Mouse (Mus musculus) hindbrain, embryonic 11.5 days (tissue): ENCODE measurements around the gene Zfp617. TPM values are rescaled to one million over a fixed set of nuclear protein-coding genes. Genes with fewer than 3 reads are reported as not detected.
A peak's percentile ranks its signal among the peaks of the same experiment; 100 is the strongest.
"Not testable (repeated sequence)": the region's sequence is repeated elsewhere in the genome, so short reads cannot be mapped to it uniquely, and the experiment has no call there.

ENCODE experiments used
- ATAC-seq: fragments of 200-750 bp; cut with Nextera tagmentation; 2 replicates; pipeline ENCODE4 v1.8.0; 2017; ENCODE audit warnings: mild to moderate bottlenecking, moderate TSS enrichment, moderate library complexity; ENCODE audit not compliant: low FRiP score
- DNase-seq: peaks from one replicate; pipeline ENCODE4 v3.0.0-alpha.2; 2015; ENCODE audit warnings: low spot score
- H3K27ac ChIP-seq: fragments of 300-500 bp; sonication (generic); 2 replicates; pipeline ENCODE4 v1.5.1; 2014; ENCODE audit warnings: mild to moderate bottlenecking, low read depth, low read length
- H3K27me3 ChIP-seq: fragments of 300-500 bp; sonication (generic); 2 replicates; pipeline ENCODE4 v1.6.1; 2014; ENCODE audit warnings: mild to moderate bottlenecking, low read length, moderate library complexity, mixed read lengths; ENCODE audit not compliant: control insufficient read depth, insufficient read depth
- H3K36me3 ChIP-seq: fragments of 300-500 bp; sonication (generic); 2 replicates; pipeline ENCODE4 v1.6.1; 2014; ENCODE audit warnings: mild to moderate bottlenecking, low read length, moderate library complexity, mixed read lengths; ENCODE audit not compliant: control insufficient read depth, insufficient read depth
- H3K4me1 ChIP-seq: fragments of 300-500 bp; sonication (generic); replicated peaks from 2 replicates; pipeline ENCODE4 v1.6.1; 2014; ENCODE audit warnings: low read length, mixed read lengths; ENCODE audit not compliant: control insufficient read depth, insufficient read depth
- H3K4me2 ChIP-seq: fragments of 300-500 bp; sonication (generic); replicated peaks from 2 replicates; pipeline ENCODE4 v1.6.1; 2014; ENCODE audit warnings: mild to moderate bottlenecking, low read depth, low read length
- H3K4me3 ChIP-seq: fragments of 300-500 bp; sonication (generic); 2 replicates; pipeline ENCODE4 v1.5.1; 2014; ENCODE audit warnings: low read depth, low read length
- H3K9ac ChIP-seq: fragments of 300-500 bp; sonication (generic); 2 replicates; pipeline ENCODE4 v1.6.1; 2014; ENCODE audit warnings: low read depth, low read length
- H3K9me3 ChIP-seq: fragments of 300-500 bp; sonication (generic); 2 replicates; pipeline ENCODE4 v1.6.1; 2016; ENCODE audit warnings: low read length; ENCODE audit not compliant: control insufficient read depth
- WGBS: fragments of 180-500 bp; shearing (Covaris S2); extraction: QIAGEN DNeasy Blood & Tissue Kit; methylation state at CpG from one replicate; pipeline ENCODE4 v1.1.7; 2014; 5-methylcytosine and 5-hydroxymethylcytosine counted together
- polyA plus RNA-seq: library from polyadenylated mRNA; unstranded; fragments of >200 nt; fragmentation: Nextera tagmentation; extraction: Ambion mirVana; gene quantifications from 2 replicates; pipeline ENCODE4 v1.2.1, GENCODE M21; 2014

Zfp617 gene
- 40.2 and 43.5 TPM in 2 replicates for polyA plus RNA-seq

DNA sequence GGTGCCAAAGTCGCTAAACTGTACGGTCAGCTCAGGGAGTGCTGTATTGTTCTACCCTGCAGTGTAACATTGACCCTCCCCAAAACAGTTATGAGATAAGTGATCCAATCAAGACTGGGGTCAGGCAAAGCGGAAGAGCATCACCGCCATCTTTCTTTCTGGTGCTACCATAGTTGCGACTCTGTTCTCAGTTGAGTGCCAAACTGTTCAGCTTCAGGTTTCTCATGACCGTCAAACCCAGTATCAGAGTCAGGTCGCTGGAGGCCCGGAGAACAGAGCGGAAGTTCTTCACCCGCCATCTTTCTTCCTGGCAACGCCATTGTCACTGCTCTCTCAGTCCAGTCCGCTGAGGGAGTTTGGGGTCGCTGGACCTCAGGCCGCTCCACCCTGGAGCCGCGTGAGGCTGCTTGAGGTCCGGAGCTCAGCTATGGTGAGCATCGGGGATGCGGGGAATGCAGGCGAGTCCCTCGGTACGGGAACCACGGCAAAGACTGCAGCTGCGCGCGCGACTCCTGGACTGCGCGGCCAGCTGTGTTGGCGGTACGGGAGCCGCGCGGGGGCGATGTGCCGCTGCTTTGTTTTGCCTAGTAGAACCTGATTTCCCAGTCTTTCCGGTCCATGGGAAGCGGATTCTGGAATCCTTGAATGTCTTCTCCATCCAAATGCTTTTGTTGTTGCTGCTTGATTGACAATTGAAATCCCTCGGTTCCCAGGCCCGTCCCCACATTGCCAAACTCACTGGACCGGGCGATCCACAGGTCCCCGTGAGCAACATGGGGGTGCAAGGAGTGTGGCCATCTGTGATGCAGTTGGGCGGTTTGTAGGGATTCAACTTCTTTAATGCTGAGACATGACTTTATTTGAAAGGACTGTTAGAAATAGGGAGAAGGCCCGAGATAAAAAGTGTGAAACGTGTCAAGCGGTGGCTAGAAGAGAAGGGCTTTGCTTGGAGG lies at the start of gene Zfp617, which contains the start of gene Zfp882:
Gene Zfp617 (plus strand): TSS at position 327 of the 953 bp plus-strand sequence.
Gene Zfp882 (plus strand): TSS at position 300 of the 953 bp plus-strand sequence.
- Histone ChIP-seq H3K4me3 (peak within 1 kb of the TSS; percentile 59), H3K9me3 (no peaks in the 10 kb centered on the region), H3K9ac (peak within 1 kb of the TSS; percentile 84), H3K27ac (peak within 1 kb of the TSS; percentile 97), H3K4me2 (peak within 1 kb of the TSS; percentile 50), H3K4me1 (no peaks in the 10 kb centered on the region), H3K36me3 (no peaks in the 10 kb centered on the region), H3K27me3 (no peaks in the 10 kb centered on the region)
- DNase-seq, result peak; percentile 87
- peak; percentile 96 for ATAC-seq
- WGBS, result 7% methylated on average over 47 of the region's 47 CpGs

DNA sequence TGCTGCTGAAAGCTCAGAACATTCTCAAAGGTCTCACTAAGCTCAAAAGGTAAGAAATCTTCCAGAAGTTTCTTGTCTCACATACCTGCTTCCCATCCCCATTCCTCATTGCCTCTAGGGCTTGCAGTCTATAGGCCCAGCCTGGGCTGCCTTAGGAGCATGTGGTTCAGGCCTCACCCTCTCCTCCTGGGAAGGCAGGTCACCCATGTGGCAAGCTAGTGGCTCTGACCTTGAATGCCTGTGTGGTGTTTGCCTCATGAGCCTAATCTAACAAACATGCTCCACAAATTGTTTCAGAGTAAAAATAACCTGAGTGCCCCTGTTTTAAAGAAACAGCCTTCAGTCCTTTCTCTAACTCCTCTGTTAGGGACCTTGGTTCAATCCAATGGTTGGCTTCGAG lies 46.9 kb upstream of the Zfp617 start:
- H3K27me3 ChIP-seq, DNase-seq, H3K9ac ChIP-seq, H3K27ac ChIP-seq, H3K4me1 ChIP-seq, ATAC-seq, H3K36me3 ChIP-seq, H3K4me2 ChIP-seq, H3K4me3 ChIP-seq, H3K9me3 ChIP-seq: not testable (repeated sequence)
- 75% methylated on average over 1 of the region's 1 CpGs for WGBS

DNA sequence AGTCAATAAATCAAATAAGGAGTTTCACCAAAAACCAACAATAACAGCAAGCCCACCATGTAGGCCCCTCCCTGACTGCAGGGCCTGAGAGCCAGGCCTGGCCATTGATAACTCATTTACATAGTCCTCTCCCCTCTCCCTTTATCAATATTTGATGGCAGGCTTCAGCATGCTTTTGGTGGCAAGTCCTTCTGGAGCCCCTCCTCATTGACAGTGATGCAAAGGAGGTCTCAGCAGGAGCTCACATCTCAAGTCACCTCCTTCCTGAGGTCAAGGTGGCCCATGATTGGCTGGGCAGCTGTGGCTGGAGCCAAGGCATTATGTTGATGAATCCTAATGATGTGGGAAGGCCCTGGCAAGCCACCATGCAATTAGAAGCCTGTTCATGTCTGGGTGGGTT lies 46.4 kb upstream of the Zfp617 start:
- not testable (repeated sequence) for H3K36me3 ChIP-seq, H3K27me3 ChIP-seq, H3K9ac ChIP-seq, H3K4me3 ChIP-seq, ATAC-seq, H3K9me3 ChIP-seq, H3K4me2 ChIP-seq, H3K4me1 ChIP-seq, H3K27ac ChIP-seq, DNase-seq

DNA sequence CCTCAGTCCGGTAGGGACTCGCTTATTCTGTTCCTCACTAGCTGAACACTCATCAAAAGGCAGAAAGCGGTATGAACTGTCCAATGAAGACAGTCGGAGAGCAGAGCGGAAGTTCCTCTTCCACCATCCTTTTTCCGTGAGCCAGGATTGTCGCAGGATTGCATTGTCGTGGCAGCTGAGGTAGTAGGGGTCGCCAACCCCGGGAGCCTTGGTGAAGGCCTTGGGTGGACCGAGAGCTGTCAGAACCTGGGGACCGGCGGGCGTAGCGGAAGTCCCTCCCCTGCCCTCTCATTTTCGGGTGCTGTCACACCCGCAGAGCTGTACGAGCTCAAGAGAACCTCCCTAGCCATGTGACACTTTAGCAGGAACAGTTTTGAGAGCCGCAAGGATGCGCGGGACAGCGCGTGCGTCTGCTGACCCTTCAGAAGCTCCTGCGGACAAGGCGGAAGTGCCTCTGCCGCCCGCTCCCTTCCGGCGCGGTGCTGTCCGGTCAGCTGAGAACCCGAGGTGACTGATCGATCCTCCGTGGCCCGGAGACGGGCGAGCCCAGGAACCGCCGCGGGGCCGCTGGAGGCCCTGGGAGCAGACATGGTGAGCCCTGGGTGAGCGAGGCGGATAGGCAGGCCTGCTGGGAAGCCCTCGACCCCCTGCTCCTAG lies 26.7 kb upstream of the Zfp617 start, which contains the start of gene Zfp709:
Gene Zfp709 (plus strand): TSS at position 402 of the 657 bp plus-strand sequence.
- no peaks in the 10 kb centered on the region for H3K36me3 ChIP-seq
- WGBS, result 8% methylated on average over 43 of the region's 45 CpGs
- peak within 1 kb of the TSS; percentile 84 for H3K9ac ChIP-seq
- H3K4me3 ChIP-seq, result peak within 1 kb of the TSS; percentile 67
- peak within 1 kb of the TSS; percentile 73 for H3K27ac ChIP-seq
- H3K4me2 ChIP-seq, result peak within 1 kb of the TSS; percentile 87
- H3K9me3 ChIP-seq, result peaks cover 3% of the 10 kb centered on the region
- peak; percentile 92 for ATAC-seq
- peak; percentile 74 for DNase-seq
- no peaks in the 10 kb centered on the region for H3K4me1 ChIP-seq
- H3K27me3 ChIP-seq, result no peaks in the 10 kb centered on the region

DNA sequence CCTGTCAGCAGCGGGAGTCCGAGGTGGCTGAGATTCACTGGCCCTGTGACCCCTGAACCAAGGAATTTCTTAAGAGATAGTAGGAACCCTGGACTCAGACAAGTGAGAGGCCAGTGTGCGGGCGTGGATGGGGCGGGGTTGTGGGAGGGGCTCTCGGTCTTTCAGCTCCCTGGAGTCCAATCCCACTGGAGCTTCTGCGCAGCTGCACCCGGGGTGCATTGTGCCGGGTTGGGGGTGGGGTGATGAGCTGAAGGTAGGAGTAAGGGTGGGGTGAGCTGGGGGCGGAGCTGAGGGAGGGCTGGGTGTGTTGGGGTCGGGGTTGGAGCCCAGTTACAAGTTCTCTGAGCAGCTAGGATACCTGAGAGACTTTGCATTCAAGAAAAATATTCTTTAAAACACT lies 7.8 kb upstream of the Zfp617 start:
- H3K27ac ChIP-seq, H3K9me3 ChIP-seq, H3K27me3 ChIP-seq, H3K4me3 ChIP-seq, DNase-seq, H3K9ac ChIP-seq, H3K4me2 ChIP-seq, H3K36me3 ChIP-seq, ATAC-seq, H3K4me1 ChIP-seq: not testable (repeated sequence)
- WGBS, result 41% methylated on average over 11 of the region's 11 CpGs

DNA sequence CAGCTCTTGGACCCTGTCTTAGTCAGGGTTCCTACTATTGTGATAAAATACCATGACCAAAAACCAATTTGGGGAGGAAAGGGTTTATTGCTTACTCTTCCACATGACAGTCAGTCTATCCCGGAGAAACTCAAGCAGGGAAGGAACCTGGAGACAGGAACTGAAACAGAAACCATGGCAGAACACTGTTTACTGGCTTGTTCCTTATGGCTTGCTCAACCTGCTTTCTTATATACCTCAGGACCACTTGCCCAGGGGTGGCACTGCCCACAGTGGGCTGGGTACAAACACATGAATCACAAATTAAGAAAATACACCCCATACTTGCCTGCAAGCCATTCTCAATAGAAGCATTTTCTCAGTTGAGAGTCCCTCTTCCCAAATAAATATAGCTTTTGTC lies 5.4 kb upstream of the Zfp617 start:
- H3K4me2 ChIP-seq, H3K9me3 ChIP-seq, H3K36me3 ChIP-seq, H3K9ac ChIP-seq, ATAC-seq, DNase-seq, H3K4me3 ChIP-seq, H3K27ac ChIP-seq, H3K4me1 ChIP-seq, H3K27me3 ChIP-seq: not testable (repeated sequence)
- WGBS, result 89% methylated on average over 1 of the region's 1 CpGs

DNA sequence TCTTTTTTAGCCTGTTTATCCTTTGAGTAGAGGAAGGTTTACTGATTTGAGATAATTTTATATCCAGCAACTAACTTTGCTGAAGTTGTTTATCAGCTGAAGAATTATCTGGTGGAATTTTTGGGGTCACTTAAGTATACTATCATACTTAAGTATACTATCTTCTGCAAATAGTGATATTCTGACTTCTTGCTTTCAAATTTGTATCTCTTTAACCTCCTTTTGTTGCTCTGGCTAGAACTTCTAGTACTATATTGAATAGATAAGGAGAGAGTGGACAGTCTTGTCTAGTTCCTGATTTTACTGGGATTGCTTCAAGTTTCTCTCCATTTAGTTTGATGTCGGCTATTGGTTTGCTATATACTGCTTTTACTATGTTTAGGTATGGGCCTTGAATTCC lies 1.6 kb upstream of the Zfp617 start:
- Histone ChIP-seq H3K27me3 (no peaks in the 10 kb centered on the region), H3K4me2 (no peak overlapping the region), H3K36me3 (no peaks in the 10 kb centered on the region), H3K9me3 (no peaks in the 10 kb centered on the region), H3K4me1 (no peaks in the 10 kb centered on the region), H3K9ac (no peak overlapping the region), H3K27ac (no peak overlapping the region), H3K4me3 (no peak overlapping the region)
- WGBS, result 96% methylated on average over 1 of the region's 1 CpGs
- DNase-seq (no peak), ATAC-seq (no peak)

DNA sequence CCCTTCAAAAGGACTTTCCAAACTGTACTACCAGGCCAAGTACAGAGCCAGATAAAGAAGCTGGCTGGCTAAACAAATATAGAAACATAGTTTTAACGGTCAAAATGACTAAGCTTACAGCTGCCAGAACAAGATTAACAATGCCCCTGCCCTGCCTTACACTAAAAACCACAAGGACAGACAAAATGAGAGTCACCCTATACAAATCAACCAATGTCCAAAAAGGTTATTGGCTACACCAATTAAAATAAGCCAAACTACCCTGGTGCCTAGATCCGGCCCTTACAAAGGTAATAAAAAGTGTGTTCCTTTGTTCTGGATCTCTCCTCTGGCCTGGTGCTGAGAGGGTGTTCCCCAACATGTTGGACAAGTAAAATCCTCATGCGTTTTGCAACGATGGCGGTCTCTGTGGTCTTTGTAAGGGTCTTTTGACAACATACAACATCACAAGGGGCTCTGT lies 607 bp upstream of the Zfp617 start:
- WGBS, result 94% methylated on average over 5 of the region's 5 CpGs
- Histone ChIP-seq H3K4me2 (0 out of 2 replicates have a peak overlapping the region, but pooled peaks have one; percentile 50), H3K9ac (0 out of 2 replicates have a peak overlapping the region, but pooled peaks have one; percentile 21), H3K36me3 (no peaks in the 10 kb centered on the region), H3K4me3 (peak overlapping the region; percentile 59; the same call in 1 of the 2 replicates), H3K4me1 (no peaks in the 10 kb centered on the region), H3K27ac (peak overlapping the region; percentile 97), H3K9me3 (no peaks in the 10 kb centered on the region), H3K27me3 (no peaks in the 10 kb centered on the region)
- DNase-seq (no peak), ATAC-seq (no peak)
